Mouse (Mus musculus) liver, embryonic 14 days (tissue): Measurements from ENCODE around the gene Cdkn2a. TPM values are rescaled to one million over a fixed set of nuclear protein-coding genes. Genes with fewer than 3 reads are reported as not detected.

Source experiments
- polyA plus RNA-seq: library from polyadenylated mRNA; depleted of rRNA; stranded (reverse); fragments of >200 nt; gene quantifications from 2 replicates; pipeline ENCODE4 v1.2.3, GENCODE M21; 2012; rRNA removed

The Cdkn2a gene
- not detected in 2 replicates for polyA plus RNA-seq

GRCm38 (mm10) chr4:89294486-89295440 is at the start of gene Cdkn2a:
Cdkn2a (minus strand) TSS chr4:89294653.

GRCm38 (mm10) chr4:89310491-89311254 is 16.2 kb upstream of the Cdkn2a start, which contains the start of gene Cdkn2b:
Cdkn2b (minus strand) TSS chr4:89311039.

Other genes starting within 250 kb of the Cdkn2a start
- gene Mtap, start 157.5 kb downstream of the Cdkn2a start, polyA plus RNA-seq = 10.3 and 11.2 TPM in 2 replicates
- gene Cdkn2b, start 16.4 kb upstream of the Cdkn2a start, polyA plus RNA-seq = 0.03 and 0.06 TPM in 2 replicates